Mouse (Mus musculus): ENCODE measurements around the gene Mtfr1l.
"Not testable (repeated sequence)": the region's sequence is repeated elsewhere in the genome, so short reads cannot be mapped to it uniquely, and the experiment has no call there.

The Mtfr1l gene

DNA sequence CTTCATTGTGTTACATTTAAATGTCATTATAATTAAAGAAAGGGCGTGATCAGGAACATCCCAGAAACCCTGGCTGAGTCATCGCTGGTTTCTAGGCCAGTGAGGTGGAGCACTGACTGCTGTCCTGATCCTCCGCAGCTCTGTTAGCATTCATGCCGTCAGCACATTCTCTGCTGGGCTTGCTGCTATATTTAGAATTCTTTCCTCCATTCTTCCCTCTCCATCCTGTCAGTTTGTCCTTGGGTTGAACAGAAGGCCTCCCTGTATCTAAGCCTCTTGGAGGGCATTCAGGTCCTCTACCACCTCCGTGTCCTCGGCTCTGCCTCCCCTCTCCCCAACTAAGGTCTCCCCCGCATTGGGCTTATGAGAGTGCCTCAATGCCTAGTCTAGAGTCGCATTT lies 18.2 kb downstream of the Mtfr1l start:
- in situ Hi-C loops (cut with MboI, MseI) = no loop called here

DNA sequence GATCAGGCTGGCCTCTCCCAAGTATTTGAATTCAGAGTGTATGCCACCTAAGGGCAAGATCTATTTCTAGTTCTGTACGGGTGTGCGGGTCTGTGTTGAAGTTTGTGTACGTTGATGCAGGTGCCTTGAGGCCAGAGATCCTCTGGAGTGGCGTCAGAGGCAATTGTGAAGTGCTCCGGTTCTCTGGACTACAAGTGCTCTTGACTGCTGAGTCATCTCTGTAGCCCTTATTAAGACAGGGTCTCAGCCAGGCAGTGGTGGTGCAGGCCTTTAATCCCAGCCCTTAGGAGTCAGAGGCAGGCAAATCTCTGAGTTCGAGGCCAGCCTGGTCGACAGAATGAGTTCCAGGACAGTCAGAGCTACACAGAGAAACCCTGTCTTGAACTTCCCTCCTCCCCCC lies 19.6 kb downstream of the Mtfr1l start:
- in situ Hi-C loops (cut with MboI, MseI) = no loop called here

DNA sequence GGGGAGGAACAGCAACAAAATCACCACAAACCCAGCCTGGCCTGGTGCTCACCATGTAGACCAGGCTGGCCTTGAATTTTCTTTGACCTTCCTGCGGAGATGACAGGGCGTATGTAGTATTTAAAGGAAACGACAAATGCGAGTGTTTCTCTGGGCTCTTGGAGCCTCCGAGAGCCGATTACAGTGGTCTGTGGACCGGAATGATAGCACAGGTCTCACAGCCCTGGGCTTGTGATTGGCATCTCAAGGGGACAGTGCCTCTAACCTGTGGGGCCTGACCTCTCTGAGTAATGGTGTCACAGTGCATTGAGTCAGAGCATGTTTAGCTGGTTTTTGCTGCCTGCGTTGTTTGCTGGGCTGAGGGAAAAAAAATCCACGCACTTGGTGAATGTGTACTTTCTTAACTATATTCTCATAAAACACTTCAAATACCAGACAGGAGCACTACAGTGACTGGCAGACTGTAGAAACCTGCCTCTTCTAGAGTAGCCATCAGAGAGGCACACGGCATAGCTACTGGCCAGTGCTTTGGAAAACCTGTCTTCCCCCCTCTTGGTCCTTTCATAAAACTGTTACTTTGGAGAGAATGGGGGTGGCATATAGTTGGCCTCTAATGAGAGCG lies 20.8 kb downstream of the Mtfr1l start:
- in situ Hi-C loops (cut with MboI, MseI) = no loop called here

DNA sequence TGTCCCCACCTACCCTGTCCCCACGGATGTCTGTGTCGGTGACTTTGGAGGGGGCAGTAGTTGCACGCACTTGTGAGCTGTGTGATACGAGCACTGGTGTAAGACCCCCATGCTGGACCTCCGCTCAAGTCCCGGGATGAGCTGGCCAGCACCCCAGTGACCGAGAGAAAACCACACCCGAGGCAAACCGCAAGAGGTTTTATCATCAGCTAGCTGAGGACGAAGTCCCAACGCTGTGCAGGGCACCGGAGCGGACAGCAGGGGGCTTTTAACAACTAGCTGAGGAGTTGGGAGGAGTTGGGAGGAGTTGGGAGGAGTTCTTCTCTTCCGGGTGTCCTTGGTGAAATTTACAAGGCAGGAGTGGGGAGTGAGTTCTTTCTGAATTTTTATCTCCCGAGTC lies 22.4 kb downstream of the Mtfr1l start:
- in situ Hi-C loops (cut with MboI, MseI) = no loop called here

DNA sequence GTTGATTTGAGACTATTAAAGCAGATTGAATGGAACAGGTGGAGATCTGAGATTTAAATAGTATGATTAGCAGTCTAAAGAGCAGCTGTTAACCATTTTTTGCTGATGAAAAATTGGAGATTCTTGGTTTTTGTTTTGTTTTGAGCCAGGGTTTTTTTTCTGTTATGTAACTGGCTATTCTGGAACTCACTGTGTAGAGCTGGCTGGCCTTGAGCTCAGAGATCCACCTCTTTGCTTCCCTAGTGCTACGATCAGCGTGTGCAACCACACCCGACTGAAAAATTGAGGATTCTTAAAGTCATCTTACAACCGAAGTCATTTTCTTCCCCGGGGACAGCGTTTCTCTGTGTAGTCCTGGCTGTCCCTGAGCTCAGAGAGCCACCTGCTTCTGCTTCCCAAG lies 23.5 kb downstream of the Mtfr1l start:
- in situ Hi-C loops (cut with MboI, MseI) = no loop called here

DNA sequence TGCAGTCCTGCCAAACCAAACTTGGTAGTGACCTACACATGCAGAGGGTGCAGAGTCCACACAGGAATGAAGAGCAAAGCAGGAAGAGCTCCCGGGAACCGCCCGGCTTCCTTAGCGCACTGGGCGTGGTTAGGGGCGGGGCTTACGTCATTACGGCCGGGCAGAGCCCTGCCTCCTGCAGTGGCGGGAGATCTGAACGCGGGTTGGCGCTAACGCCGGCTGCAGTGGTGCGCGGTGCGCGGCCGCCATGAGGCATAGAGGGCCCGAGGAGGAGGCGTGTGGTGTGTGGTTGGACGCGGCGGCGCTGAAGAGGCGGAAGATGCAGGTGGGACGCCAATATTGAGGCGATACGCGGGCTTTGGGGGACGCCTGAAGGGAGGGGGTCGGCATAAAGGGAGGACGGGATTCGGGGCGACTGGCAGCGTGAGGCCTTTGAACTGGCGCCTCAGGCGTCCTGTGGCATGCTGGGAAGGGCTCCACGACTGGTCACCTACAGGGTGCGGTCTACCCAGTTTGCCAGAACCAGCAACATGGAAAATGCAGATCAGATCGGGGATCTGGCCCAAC lies 24.3 kb downstream of the Mtfr1l start, which contains the start of gene Aunip:
Gene Aunip (plus strand): TSS at position 155 of the 567 bp plus-strand sequence.
- in situ Hi-C loops (cut with MboI, MseI) = no loop called here

DNA sequence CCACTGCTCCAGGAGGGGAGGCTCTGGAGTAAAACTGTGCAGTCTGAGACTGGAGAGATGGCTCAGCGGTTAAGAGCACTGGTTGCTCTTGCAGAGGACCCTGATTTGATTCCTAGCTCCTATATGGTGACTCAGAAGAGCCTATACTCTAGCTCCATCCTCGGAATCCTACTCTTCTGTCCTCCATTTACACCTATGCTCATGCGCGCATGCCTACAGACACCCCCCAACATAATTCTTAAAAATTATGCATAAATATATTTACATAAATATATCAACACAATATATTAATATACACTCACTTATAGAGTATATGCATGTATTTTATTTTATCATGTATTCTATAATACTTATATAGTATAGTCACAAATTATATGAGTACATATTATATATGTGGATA lies 24.8 kb downstream of the Mtfr1l start:
- in situ Hi-C loops (cut with MboI, MseI) = no loop called here

DNA sequence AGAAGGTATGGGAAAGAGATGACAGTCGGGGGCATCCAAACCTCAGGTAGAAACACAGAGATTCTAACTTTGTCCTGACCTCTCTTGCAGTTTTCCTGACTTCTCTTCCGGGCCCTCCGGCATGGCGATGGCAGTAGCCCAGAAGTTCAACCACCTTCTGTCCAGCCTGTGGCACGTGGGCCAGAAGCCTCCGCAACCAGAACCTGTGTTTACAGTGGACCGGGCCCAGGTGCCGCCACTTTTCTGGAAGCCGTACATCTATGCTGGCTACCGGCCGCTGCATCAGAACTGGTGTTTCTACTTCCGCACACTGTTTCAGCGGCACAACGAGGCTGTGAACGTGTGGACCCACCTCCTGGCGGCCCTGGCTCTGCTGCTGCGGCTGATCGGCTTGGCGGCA lies 28.5 kb downstream of the Mtfr1l start:
- in situ Hi-C loops (cut with MboI, MseI) = no loop called here

DNA sequence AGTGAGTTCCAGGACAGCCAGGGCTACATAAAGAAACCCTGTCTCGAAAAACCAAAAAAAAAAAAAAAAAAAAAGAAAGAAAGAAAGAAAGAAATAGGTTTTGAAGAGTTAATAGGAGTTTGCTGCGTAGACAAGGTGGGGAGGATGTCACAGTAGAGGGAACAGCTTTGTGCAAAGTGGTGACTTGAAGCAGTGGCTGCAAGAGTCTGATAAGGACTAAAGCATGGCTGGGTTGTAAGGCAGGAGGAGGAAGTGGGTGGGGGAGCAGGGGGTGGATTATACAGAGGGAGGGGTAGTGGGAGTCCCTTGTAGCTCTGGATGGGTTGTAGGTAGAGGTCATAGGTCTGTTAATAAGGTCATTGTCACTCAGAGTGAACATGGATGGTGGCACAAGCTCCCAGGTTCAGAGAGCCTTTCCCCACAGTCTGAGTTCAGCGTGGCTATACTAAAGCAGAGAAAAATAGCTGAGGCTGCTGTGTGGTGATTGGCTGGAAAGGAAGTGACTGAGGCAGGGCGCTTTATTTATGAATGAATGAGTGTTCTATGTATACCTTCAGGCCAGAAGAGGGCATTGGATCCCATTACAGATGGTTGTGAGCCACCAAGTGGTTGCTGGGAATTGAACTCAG lies 29.1 kb downstream of the Mtfr1l start:
- in situ Hi-C loops (cut with MboI, MseI) = no loop called here

DNA sequence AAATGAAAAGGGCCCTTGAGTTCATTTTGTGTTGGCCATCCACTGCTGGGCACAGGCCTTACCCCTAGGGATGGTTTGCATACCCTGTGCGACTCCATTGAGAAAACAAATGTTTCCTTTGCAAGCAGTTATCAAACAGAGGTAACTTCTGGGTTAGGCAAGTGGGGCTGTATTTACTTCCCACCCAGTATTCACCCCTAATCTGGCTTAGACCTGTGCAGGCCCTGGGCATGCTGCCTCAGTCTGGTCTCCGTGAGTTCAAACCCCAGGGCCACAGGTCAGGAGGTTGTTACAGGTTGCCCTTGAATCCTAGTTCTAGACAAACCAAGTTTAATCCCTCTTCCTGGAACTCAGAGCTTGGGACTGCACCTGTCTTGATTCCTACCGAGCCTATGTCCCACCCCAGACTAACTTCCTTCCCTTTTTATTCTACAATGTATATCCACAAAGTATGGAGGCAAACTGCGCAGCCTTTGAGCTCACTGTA lies 29.8 kb downstream of the Mtfr1l start:
- in situ Hi-C loops (cut with MboI, MseI) = no loop called here

DNA sequence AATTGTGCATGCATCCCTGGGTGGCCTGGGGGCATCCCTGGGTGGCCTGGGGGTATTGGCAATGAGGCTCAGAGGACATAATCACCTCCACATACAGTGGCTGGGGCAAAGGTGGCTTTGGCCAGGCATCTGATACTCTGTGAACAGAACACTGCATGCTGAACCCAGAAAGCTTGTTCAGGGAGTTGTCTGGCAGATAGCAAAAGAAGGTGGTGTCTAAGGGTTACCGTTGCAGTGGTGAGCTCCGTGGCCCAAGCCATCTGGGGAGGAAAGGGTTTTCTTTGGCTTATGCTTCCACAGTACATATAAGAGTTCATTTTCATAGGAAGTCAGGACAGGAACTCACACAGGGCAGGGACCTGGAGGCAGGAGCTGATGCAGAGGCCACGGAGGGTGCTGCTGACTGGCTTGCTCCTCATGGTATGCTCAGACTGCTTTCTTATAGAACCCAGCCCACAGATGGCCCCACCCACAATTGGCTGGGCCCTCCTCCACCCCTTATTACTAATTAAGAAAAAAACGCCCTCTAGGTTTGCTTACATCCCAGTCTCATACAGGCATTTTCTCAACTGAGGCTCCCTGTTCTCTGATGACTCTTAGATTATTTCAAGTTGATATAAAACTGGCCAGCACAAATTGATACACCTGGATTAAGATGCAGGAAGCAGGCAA lies 31.4 kb downstream of the Mtfr1l start:
- in situ Hi-C loops (cut with MboI, MseI) = no loop called here

DNA sequence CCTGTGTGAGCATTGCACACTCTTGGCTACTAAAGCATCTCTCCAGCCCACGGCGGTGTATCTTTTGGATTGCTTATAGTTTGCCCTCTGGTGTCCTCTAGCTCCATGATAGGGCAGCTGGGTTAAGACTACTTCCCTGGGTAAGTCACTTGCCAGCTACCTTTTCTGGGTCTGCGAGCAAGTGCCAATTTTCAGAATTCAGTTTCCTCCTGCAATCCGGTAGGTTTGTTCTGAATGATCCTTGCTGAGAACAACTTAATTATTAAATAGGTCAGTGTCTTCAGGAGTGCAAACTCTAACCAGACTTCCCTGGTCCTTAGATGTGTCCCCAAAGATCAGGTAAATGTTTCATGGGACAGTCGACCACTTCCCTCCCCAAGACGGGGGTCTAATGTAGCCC lies 34.1 kb downstream of the Mtfr1l start:
- in situ Hi-C loops (cut with MboI, MseI) = no loop called here

DNA sequence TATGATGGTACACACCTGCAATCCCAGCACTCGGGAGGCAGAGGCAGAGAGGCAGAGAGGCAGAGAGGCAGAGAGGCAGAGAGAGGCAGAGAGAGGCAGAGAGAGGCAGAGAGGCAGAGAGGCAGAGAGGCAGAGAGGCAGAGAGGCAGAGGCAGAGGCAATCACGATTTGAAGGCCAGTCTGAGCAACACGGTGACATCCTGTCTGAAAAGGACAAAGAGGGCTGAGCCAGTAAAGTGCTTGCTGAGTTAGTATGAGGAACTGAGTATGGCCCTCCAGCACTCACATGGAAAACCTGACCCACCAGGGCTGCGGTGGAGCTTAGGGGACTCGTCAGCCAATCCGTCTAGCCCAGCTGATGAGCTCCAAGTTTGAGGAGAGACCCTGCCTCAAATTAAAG lies 36.2 kb downstream of the Mtfr1l start:
- in situ Hi-C loops (cut with MboI, MseI) = not testable (repeated sequence)

DNA sequence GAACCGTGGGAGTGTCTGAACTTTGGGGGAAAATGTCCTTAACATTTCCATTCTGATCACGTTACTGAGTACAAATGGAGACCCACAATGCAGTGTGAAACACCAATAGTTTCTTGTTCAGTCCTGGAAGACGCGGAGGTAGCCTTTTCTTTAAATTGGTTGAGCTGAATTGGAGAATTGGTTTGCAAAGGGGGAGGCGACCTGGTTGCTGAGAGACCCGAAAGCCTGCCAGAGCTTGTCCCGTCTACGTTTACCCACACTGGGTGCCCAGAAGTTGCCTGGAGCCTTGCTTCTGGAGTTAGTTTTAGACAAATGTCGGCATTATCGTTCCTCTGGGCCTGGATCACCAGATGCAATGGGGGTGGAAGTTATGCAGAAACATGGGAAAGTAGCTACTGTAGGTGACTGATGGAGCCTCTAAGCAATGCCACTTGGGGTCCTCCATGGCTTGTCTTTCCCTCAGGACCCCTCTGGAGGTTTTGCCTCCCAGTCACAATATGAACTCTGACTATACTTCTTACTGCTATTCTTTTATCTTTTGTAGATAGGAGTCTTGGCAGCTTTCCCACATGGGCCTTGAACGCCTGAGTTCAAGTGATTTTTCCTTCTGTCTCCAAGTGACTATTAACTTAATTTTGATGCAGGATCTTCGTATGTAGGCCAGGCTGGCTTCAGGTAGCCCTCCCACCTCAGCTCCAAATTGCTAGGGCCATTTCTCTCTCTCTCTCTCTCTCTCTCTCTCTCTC lies 37.0 kb downstream of the Mtfr1l start:
- in situ Hi-C loops (cut with MboI, MseI) = no loop called here

DNA sequence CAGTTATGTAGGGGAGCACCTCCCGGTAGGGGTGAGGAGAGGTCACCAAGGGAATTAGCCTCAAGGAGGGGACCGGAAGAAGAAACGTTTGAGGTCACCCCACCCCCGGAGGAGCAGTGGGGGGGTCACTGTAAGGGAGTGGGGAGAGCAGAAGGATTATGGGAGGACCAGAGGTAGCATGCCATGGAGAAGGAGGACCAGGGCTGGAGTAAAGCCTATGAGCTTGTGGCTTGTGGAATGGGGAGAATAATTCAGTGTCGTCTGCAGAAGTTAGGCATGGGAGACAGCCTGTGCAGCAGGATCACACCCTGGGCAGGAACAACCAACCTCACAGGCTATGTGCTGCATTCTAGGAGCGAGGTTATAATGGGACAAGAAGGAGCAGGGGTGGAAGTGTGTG lies 38.0 kb downstream of the Mtfr1l start:
- in situ Hi-C loops (cut with MboI, MseI) = no loop called here

DNA sequence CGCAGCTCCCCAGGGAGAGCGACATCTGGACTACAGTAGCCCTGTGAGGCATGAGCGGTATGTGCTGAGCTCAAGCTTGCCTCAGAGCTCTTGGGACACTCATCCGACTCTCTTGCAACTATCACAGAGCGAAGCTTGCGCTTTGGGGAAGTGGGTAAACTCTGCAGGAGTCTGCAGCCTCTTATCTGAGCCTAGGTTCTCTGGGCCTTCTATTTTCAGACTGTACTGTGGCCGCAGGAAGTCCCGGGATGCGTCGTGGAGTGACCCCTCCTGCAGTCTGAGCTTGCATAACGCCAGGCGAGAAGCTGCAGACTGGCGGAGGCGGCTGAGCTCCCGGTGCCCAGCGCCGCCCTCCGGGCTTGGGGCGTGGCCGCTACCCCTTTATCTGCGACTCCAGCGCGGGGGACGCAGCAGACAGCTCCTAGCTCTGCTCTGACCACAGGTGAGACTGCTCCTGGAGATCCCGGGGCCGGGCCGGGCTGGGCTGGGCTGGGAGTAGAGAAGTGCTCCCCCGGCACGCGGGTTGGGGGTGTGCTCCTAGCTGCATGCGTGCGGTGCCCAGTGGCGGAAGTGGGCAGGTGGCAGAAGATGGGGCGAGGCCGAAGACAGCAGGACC lies 38.5 kb downstream of the Mtfr1l start, which contains the start of gene Paqr7:
Gene Paqr7 (plus strand): TSS at position 103 of the 616 bp plus-strand sequence.
- in situ Hi-C loops (cut with MboI, MseI) = no loop called here

DNA sequence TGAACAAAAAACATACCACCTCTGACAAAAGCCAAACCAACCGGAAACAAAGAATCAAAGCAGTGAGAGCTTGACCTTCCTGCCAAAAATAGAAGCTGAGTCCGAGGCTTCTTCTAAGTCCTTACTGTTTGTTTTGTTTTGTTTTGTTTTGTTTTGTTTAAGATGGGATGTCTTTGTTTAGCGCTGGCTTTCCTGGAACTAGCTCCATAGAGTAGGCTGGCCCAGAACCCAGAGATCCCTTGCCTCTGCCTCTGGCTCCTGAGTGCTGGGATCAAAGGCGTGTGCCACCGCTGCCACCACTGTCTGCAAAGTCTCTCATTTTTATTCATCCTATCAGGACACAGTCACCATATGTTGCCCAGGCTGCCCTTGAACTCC lies 39.7 kb downstream of the Mtfr1l start:
- in situ Hi-C loops (cut with MboI, MseI) = no loop called here

DNA sequence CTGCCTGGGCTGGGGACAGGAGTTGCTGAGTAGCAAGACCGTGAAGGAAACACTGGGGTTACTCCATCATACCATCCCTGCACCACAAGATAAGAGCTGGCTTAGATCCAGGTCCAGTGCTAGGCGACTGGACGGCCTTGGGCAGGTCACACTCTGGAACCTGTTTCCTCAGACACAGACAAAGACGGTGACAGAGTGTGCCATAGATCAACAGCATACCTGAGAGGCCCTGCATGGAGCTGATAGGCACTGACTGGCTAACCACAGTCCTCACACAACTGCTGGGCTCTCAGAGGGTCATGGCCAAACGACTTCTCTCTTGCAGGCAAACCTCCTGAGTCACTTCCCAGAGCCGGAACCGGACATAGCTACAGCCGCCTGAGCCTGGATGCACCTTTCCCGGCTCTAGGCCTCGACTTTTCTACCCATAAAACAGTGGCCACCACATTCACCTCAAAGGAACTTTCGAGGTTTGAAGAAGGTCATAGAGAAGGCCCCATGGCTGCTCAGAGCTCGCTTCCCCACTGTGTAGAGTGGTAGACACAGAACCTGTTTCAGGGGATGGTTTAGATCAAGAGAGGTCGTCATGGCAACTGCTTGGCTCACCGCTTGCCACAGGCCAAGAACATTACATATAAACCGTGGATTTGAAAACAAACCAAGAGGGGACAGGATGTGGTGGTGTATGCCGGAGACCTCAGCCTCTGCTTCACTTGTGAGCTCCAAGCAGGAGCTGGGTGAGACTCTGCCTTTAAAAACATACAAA lies 40.2 kb downstream of the Mtfr1l start:
- in situ Hi-C loops (cut with MboI, MseI) = no loop called here

DNA sequence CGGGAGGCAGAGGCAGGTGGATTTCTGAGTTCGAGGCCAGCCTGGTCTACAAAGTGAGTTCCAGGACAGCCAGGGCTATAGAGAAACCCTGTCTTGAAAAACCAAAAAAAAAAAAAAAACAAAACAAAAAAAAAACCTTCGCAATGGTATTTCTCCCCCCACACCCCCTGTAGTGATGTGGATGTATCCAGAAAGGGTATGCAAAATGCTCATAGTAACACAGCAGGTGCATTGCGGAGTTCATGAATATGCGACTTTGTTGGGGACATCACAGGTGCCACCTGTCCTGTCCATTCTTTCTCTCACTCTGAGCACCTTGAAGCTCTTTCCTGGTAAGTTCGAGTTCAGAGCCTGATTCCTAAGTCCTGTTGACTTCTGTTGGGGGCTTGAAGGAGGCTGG lies 41.0 kb downstream of the Mtfr1l start:
- in situ Hi-C loops (cut with MboI, MseI) = not testable (repeated sequence)

DNA sequence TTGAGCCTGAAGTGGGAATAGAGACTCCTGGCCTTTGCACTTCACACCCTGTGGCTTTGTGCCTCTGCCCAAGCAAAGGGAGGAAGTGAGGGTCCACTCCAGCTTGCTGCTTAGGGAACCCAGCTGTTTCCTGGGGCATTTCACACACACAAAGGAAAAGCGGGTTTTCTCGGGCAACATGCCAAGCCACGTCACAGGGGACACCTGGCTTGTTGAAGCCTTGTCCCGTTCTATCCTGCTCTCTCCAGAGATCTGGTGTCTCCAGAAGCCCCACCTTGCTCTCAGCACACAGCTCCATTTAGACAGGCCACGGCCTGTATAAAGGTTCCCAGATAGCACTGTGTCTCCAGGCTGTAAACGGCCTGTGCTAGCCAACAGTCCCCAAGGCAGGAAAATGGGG lies 43.5 kb downstream of the Mtfr1l start:
- in situ Hi-C loops (cut with MboI, MseI) = no loop called here

Measured in T-helper 2 cell (primary cell).